26 mouse cellular contexts compared by ENCODE assay signal in the genomic region with DNA sequence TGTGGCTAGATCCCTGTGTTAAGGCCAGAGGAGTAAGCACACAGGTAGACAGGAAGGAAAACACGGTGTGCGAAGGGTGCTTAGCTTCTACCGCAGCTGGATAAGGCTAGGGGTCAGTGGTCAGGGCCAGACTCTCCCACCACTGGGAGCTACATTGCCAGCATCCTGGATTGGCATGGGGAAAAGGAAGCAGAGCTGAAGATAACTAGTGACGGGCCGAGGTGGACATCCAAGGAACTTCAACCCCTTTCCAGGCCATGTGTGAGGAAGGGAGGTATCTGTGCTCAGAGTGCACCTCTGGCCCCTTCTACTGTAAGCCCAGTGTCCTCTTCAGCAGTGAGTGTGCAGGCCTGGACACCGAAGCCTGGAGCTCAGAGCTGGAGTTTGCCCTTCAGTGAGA. TPM values are rescaled to one million over a fixed set of nuclear protein-coding genes. Genes with fewer than 3 reads are reported as not detected.
"Had no signal": no experiment of that assay in that cellular context is flagged by ENCODE, and none has a peak within 500 bp of the region (broad histone marks: within the 10 kb centered on the region; RNA-seq: fewer than 3 reads in every experiment).

No protein-coding gene starts in this region.

- H3K27ac ChIP-seq: kidney, embryonic 15.5 days; left cerebral cortex, adult 2 months; liver, embryonic 13.5 days; macrophage; midbrain, embryonic 12.5 days; midbrain, embryonic 15.5 days; neural tube, embryonic 12.5 days; neural tube, embryonic 15.5 days had no signal

- H3K4me1 ChIP-seq: midbrain, embryonic 15.5 days had no signal

- H3K27me3 ChIP-seq: midbrain, embryonic 12.5 days; midbrain, embryonic 15.5 days; neural tube, embryonic 12.5 days; neural tube, embryonic 15.5 days had no signal

- H3K9ac ChIP-seq: kidney, embryonic 15.5 days; liver, embryonic 13.5 days; lung, embryonic 14.5 days; midbrain, embryonic 12.5 days; midbrain, embryonic 15.5 days; neural tube, embryonic 12.5 days; neural tube, embryonic 15.5 days had no signal

- DNase-seq: layer of hippocampus, postnatal 36 days; liver, embryonic 13.5 days; lung, embryonic 14.5 days; right cerebral cortex, adult 18-20 months; right cerebral cortex, postnatal 14 days; right cerebral cortex, postnatal 4 days; thymus, postnatal 25 days had no signal

- H3K4me3 ChIP-seq: kidney, embryonic 15.5 days; left cerebral cortex, adult 2 months; liver, embryonic 13.5 days; midbrain, embryonic 12.5 days; midbrain, embryonic 15.5 days; neural tube, embryonic 12.5 days; neural tube, embryonic 15.5 days had no signal

- H3K9me3 ChIP-seq: kidney, embryonic 15.5 days; liver, embryonic 13.5 days; midbrain, embryonic 12.5 days; midbrain, embryonic 15.5 days; neural tube, embryonic 12.5 days; neural tube, embryonic 15.5 days had no signal

- H3K4me2 ChIP-seq: kidney, embryonic 15.5 days; liver, embryonic 13.5 days; lung, embryonic 14.5 days; midbrain, embryonic 12.5 days; midbrain, embryonic 15.5 days; neural tube, embryonic 12.5 days; neural tube, embryonic 15.5 days had no signal

- H3K36me3 ChIP-seq: kidney, embryonic 15.5 days; liver, embryonic 13.5 days; midbrain, embryonic 12.5 days; midbrain, embryonic 15.5 days; neural tube, embryonic 12.5 days; neural tube, embryonic 15.5 days had no signal

- ATAC-seq: midbrain, embryonic 15.5 days had no signal

RNA-seq across cellular contexts. Expression of gene 9230112D13Rik, which starts 30.9 kb away (rescaled TPM):
- total RNA-seq: layer of hippocampus, adult 8-10 months; layer of hippocampus, postnatal 10 days; layer of hippocampus, postnatal 36 days; left cerebral cortex, adult 2 months; left cerebral cortex, postnatal 10 days; left cerebral cortex, postnatal 36 days; liver, adult 2 months; megakaryocyte, adult 5-6 weeks had no signal
- polyA plus RNA-seq: kidney, embryonic 15.5 days; limb, embryonic 11.5 days; limb, embryonic 14.5 days; liver, adult 2 months; liver, embryonic 13.5 days; liver, embryonic 16.5 days; lung, embryonic 14.5 days; lung, postnatal 0 days; macrophage; midbrain, embryonic 12.5 days; midbrain, embryonic 15.5 days; neural tube, embryonic 12.5 days; neural tube, embryonic 15.5 days; stomach, embryonic 14.5 days; thymus, postnatal 0 days had no signal

RNA-seq across cellular contexts. Expression of gene Ldb3, which starts 35.0 kb away (rescaled TPM):
- total RNA-seq: megakaryocyte, adult 5-6 weeks had no signal
- polyA plus RNA-seq: macrophage had no signal

RNA-seq across cellular contexts. Expression of gene Opn4, which starts 46.5 kb away (rescaled TPM):
- total RNA-seq: layer of hippocampus, adult 8-10 months; layer of hippocampus, postnatal 10 days; layer of hippocampus, postnatal 36 days; left cerebral cortex, adult 2 months; left cerebral cortex, postnatal 10 days; left cerebral cortex, postnatal 36 days; liver, adult 2 months; megakaryocyte, adult 5-6 weeks had no signal
- polyA plus RNA-seq: limb, embryonic 11.5 days; liver, adult 2 months; liver, embryonic 13.5 days; lung, embryonic 14.5 days; macrophage; midbrain, embryonic 12.5 days; midbrain, embryonic 15.5 days; neural tube, embryonic 12.5 days; stomach, embryonic 14.5 days; thymus, postnatal 0 days had no signal
